Mouse (Mus musculus) C2C12 (cell line): ENCODE measurements around the gene Prrc2a.
"Not testable (repeated sequence)": the region's sequence is repeated elsewhere in the genome, so short reads cannot be mapped to it uniquely, and the experiment has no call there.

ENCODE experiments used
- CTCF ChIP-seq: IDR thresholded peaks from one replicate; pipeline ENCODE4 v1.5.1; 2011; ENCODE audit not compliant: control insufficient read depth, insufficient read depth, insufficient read length
- MAX ChIP-seq: IDR thresholded peaks from one replicate; pipeline ENCODE4 v1.6.1; 2011; ENCODE audit warnings: mild to moderate bottlenecking, control low read depth

DNA sequence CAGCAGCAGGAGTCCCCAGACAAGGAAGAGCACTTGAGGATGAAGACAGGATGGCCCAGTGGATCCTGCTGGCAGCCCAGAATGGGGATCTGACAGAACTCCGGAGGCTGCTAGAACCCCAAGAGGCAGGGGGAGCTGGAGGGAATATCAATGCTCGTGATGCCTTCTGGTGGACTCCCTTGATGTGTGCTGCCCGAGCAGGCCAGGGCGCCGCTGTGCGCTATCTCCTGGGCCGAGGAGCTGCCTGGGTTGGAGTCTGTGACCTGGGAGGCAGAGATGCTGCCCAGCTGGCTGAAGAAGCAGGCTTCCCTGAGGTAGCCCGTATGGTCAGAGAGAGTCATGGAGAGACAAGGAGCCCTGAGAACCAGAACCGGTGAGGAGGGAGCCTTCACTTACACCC is 41.4 kb downstream of the Prrc2a start:
- TF ChIP-seq CTCF, MAX: not testable (repeated sequence)
